Mouse (Mus musculus): ENCODE measurements at regions not wholly inside any gene's neighbourhood (a gene's known extent, or its start where the extent isn't known, plus 50 kb on each side); places are given as distances from the start of the nearest gene placed in this dataset.

DNA sequence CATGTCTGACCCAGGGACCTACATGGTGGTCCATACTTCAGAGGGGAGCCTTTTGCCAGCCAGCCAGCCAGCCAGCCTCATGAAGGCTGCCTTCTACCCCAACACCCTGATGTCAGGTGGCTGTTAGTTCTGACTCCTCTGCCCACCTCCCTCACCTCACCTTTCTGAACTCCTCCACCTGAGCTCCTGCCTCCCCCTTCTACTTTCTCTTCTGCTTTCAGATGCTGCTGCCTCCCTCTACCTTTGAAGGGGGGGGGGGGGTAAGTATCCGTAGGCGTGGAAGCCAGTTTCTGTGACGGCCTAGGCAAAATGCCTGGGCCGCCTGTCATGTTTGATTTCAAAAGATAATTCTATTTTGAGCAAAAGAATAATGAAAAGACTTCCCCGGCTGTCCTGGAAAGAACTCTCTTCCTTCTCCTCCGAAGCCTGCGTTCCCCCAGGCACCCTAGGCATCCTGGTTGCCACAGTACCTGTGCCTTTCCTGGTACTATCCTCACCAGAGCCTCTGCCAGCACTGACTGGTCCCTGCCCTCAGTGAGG lies 241.6 kb upstream of the Hs6st1 start:
- in situ Hi-C loops (cut with MboI, MseI): no loop called here

DNA sequence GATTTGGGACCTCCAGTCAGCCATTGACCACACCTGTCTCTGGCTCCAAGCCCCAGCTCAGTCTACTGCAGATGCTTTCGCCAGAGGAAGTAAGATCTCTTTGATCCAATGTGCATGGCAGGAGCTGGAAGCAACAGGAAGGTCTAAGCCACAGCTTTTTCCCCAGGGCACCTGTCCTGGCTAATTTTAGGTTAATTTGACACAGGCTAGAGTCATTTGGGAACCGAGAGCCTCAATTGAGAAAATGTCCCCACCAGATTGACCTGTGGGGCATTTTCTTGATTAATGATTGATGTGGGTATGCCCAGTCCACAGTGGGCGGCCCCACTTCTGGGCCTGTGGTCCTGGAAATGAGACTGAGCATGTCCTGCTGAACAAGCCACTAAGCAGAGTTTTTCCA lies 240.7 kb upstream of the Hs6st1 start:
- in situ Hi-C loops (cut with MboI, MseI): no loop called here

DNA sequence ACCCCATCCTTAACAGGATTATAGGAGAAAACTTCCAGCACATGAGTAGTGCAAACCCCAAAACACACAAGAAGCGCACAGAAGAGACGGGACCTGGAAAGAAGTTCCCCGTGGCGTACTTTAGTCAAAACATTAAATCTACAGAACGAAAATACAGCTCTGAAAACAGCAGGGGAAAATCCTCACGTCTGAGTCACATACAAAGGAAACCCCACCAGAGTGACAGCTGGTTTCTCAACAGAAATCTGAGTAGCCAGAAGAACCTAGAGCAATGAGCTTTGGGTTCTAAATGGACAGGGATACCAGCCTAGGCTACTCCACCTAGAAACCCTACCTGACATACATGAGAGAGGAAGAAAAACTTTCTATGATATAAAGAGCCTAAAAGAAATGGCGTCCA lies 234.0 kb upstream of the Hs6st1 start:
- in situ Hi-C loops (cut with MboI, MseI): loop anchor here (10.0 kb wide), 1 partner anchor 449 kb away; no protein-coding TSS in a partner anchor

DNA sequence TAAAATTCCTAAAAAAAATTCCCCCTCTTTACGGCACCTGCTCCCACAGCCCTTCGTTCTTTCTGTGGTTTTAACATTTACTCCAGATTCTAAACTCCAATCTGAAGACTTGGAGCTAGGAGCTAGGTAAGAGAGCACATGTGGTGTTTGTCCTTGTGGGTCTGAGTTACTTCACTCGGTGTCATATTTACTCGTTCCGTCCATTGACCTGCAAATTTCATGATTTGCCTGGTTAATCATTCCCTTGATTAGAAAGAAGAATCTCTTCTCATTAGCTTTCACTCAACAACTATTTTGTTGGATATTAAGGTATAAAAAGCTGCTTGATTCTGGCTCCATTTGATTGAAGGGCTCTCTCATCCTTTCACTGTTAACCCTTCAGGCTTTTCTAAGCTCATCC lies 231.6 kb upstream of the Hs6st1 start:
- in situ Hi-C loops (cut with MboI, MseI): loop anchor here (10.0 kb wide), 1 partner anchor 452 kb away; no protein-coding TSS in a partner anchor

DNA sequence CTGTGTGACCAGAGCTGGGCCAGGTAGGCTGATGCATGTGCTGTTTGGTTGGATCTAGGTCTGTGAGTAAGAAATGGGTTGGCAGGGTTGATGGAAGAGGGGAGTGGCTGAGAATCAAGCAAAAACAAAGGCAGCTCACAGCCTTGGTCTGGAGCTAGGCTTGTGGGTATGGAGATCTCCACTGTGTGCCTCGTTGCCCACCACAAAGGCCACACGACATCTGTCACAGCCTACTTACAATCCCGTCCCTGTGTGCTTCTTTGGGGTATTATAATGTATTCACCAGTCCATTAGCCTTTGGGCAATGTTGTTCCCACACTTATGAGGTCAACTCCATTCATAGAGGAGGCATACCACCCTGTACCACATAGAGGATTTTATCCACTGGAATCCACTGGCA lies 229.6 kb upstream of the Hs6st1 start:
- in situ Hi-C loops (cut with MboI, MseI): loop anchor here (10.0 kb wide), 1 partner anchor 454 kb away; no protein-coding TSS in a partner anchor

DNA sequence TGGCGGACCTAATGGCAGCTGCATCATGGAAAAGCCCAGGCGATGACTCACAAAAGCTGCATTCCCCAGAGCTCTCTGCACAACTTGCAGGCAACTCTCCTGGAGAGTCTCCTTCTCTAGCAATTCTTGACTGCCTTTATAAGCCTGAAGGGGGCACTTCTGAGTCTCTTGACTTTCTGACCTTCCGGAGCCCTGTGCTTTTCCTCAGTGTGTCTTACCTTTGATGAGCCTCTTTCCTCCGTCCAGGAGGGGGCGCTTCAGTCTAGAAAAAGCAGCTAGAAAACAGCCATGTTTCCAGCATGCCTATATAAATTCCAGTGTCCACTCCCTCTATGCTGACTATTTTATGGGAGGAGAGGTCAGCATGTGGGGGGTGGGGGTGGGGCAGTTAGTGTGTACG lies 228.8 kb upstream of the Hs6st1 start:
- in situ Hi-C loops (cut with MboI, MseI): loop anchor here (10.0 kb wide), 1 partner anchor 455 kb away; no protein-coding TSS in a partner anchor

DNA sequence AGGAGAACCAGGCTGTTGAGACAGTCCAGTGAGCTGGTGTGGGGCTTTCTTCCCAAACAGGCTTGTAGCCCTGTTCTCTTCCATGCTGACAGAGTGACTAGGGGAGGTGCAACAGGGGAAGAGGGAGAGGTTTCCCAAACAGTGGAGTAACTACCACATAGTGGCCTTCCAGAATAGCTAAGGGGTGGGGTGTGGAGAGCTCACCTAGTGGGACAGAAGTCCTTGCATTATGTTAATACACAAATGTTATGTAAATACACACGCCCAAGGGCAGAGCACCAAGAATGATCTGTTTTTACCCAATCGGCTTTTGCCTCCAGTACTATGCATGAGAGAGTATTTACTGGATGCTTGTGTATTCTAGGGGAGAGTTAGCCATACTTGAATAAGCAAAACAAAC lies 226.6 kb upstream of the Hs6st1 start:
- in situ Hi-C loops (cut with MboI, MseI): loop anchor here (5.0 kb wide), 1 partner anchor 226 kb away; the partner anchor contains the start of gene Hs6st1

GRCm38 (mm10) chr1:35842707-35843106 lies 225.5 kb upstream of the Hs6st1 start:
- in situ Hi-C loops (cut with MboI, MseI): loop anchor here (5.0 kb wide), 1 partner anchor 225 kb away; the partner anchor contains the start of gene Hs6st1

DNA sequence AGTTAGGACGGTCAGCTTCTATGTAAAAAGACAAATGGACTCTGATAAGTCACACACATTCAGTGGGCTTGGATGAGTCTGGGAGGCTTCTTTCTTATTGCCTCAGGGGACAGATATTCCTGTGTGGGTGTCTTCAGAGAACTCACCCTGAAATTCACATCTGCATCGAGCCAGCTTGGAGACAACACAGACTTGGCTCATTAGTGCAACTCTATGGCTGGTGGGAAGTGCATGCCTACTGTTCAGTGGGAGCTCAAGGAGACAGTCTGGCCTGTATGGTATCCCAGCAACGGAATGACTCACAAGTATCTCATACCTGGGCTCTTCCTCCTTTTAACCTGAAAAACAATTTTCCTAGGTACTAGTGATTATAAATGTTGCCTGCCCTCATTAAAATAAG lies 224.6 kb upstream of the Hs6st1 start:
- in situ Hi-C loops (cut with MboI, MseI): loop anchor here (5.0 kb wide), 1 partner anchor 224 kb away; the partner anchor contains the start of gene Hs6st1

DNA sequence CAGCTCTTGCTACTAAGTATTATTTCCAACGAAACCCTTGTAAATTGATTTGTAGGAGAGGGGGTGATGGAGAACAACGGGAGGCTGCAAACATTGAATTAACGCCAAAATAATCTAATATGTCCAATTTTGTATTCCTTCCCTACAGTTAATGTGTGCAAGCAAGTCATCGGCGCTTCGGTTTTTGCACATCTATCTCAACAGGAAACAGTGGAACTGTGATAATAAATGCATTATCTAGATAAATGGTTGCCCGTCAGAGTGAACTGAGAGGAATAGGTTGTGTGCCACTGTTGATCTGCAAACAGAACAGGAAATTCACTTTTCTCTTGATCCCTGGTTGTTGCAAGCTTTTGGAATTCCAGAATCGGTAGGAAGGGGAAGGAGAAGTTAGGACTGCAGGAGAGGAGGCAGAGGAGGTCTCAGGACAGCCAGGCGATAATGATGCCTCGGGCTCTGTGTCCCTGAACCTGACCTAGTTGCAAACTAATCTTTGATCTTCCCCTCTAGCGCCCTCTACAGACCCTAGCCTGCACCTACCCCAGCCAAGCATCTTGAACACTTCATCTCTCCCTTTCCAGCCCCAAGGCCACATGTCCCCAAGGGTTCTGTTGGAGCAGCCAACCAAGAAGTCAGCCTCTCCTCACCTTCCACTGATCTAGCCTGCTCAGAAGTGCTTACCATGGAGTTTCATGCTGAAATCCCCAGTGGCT lies 221.8 kb upstream of the Hs6st1 start:
- in situ Hi-C loops (cut with MboI, MseI): no loop called here

GRCm38 (mm10) chr1:35848160-35848954 lies 219.8 kb upstream of the Hs6st1 start:
- in situ Hi-C loops (cut with MboI, MseI): no loop called here

- in situ Hi-C loops (cut with MboI, MseI): loop anchor here (10.0 kb wide), 1 partner anchor 415 kb away; no protein-coding TSS in a partner anchor
Observed at GRCm38 (mm10) chr1:35849406-35850190, 218.6 kb upstream of the Hs6st1 start.

DNA sequence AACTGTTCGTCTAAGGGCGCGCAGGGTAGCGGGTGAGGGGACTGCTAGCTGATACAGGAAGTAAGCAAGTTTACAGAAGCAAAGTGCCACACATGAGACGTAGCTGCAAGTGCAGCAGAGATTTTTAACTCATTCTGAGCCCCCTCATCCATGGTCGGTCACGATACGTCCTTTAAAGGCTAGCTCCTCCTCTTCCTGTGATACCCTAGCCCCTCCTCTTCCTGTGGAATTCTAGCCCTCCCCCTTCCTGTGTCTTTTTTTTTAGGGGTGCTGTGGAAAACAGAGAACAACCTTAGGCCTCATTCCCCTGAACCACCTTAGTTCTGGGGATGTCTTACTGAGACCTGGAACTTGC lies 218.0 kb upstream of the Hs6st1 start:
- in situ Hi-C loops (cut with MboI, MseI): loop anchor here (10.0 kb wide), 1 partner anchor 415 kb away; no protein-coding TSS in a partner anchor

GRCm38 (mm10) chr1:35850566-35851085 lies 217.6 kb upstream of the Hs6st1 start:
- in situ Hi-C loops (cut with MboI, MseI): loop anchor here (10.0 kb wide), 1 partner anchor 414 kb away; no protein-coding TSS in a partner anchor

DNA sequence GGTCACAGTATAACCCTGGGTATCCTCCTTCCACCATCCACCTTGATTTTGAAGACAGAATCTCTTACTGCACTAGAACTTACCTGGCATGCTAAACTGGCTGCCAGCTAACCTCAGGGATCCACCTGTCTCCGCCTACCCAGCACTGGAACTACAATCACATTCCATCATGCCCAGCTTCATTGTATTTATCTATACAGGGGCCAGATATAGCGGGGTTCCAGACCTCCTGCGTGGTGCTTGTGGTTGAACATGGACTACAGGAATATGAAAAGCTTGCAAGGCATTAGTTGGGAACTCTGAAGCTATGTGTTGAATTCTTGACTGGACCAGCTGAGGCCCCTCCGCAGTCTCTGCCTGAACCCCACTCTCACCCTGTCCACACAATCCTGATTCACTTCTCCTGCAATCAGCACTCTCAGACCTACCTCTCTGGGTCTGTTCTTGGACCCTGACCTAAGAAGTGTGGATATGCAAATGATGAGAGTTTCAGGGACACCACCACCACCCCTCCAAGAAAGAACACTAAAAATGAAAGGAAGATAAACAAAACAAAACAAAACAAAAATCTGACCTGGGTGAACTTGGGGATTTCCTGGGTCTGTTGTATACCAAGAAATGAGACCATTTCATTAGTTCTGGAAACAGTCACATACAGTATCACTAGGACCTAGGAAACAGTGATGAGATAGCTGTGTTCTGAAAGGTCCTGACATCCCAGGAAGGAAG lies 216.4 kb upstream of the Hs6st1 start:
- in situ Hi-C loops (cut with MboI, MseI): loop anchor here (10.0 kb wide), 1 partner anchor 413 kb away; no protein-coding TSS in a partner anchor

DNA sequence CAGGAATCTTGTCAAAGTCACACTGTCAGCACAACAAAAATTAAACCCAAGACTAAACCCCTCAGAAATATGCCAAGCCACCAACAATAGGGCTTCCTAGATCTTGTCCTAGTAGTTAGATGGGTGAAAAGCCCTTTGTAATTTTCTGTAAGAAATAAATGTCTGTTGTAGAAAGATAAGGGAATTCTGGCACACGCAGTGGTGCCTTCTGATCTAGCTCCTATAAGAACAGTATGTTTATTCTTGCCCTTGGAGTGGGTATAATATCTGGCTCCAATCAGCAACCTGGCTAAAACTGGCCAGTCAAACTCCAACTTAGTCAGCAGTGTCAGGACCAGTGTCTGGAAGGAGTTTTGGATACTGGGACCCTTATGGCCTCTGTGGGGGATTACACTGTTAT lies 215.2 kb upstream of the Hs6st1 start:
- in situ Hi-C loops (cut with MboI, MseI): loop anchor here (10.0 kb wide), 1 partner anchor 412 kb away; no protein-coding TSS in a partner anchor

DNA sequence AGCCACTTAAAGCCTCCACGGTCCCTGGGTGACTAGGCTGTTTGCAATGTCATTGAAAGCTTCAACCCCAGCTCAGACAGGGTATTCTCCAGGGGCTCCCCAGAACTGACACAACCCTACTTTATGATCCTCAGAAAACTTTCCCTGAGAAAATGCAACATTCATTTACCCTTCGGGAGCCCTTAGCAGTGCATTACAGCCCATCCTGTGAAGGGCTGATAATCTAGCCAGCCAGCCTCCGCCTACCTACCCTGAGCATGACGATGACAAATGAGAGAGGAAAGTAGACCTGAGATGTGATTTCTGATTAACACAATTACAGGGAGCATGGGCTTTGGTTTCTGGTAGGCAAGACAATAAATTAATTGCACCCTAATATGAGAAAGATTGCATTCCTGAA lies 212.6 kb upstream of the Hs6st1 start:
- in situ Hi-C loops (cut with MboI, MseI): loop anchor here (10.0 kb wide), 1 partner anchor 409 kb away; no protein-coding TSS in a partner anchor

GRCm38 (mm10) chr1:35858342-35858741 lies 209.9 kb upstream of the Hs6st1 start:
- in situ Hi-C loops (cut with MboI, MseI): loop anchor here (10.0 kb wide), 1 partner anchor 406 kb away; no protein-coding TSS in a partner anchor

- in situ Hi-C loops (cut with MboI, MseI): no loop called here
Observed at GRCm38 (mm10) chr1:35860779-35861178, 207.4 kb upstream of the Hs6st1 start.

- in situ Hi-C loops (cut with MboI, MseI): no loop called here
Observed at GRCm38 (mm10) chr1:35862196-35862595, 206.0 kb upstream of the Hs6st1 start.

Measured in T-helper 2 cell (primary cell).